Mouse (Mus musculus): ENCODE results near the gene Ppm1m.

- TF ChIP-seq CTCF (IDR thresholded peaks at IDR 0.05; ENCODE audit: control insufficient read depth, insufficient read depth, insufficient read length) (no peak), MYOG (IDR thresholded peaks at IDR 0.05; ENCODE audit: control insufficient read depth, extremely low read depth, insufficient read length) (no peak), MAX (IDR thresholded peaks at IDR 0.05) (no peak), USF1 (IDR thresholded peaks at IDR 0.05; ENCODE audit: low read depth) (no peak), CEBPB (IDR thresholded peaks at IDR 0.05; ENCODE audit: low read depth) (no peak)
Observed at GRCm38 (mm10) chr9:106171346-106172158, 28.0 kb downstream of the Ppm1m start.

All from C2C12 (cell line).